Mouse (Mus musculus) midbrain, embryonic 11.5 days (tissue): ENCODE measurements around the gene P3h4. TPM values are rescaled to one million over a fixed set of nuclear protein-coding genes. Genes with fewer than 3 reads are reported as not detected.

Experiments used
- ATAC-seq: fragments of 200-750 bp; cut with Nextera tagmentation; 2 replicates; pipeline ENCODE4 v1.8.0; 2017; ENCODE audit warnings: moderate TSS enrichment, moderate library complexity; ENCODE audit not compliant: low FRiP score
- DNase-seq: peaks from one replicate; pipeline ENCODE4 v3.0.0; 2015; ENCODE audit warnings: low spot score; ENCODE audit errors: missing footprints
- H3K27ac ChIP-seq: fragments of 300-500 bp; sonication (generic); 2 replicates; pipeline ENCODE4 v1.5.1; 2014; ENCODE audit warnings: low read depth, low read length
- H3K27me3 ChIP-seq: fragments of 300-500 bp; sonication (generic); 2 replicates; pipeline ENCODE4 v1.6.1; 2014; ENCODE audit warnings: mild to moderate bottlenecking, low read length, moderate library complexity, mixed read lengths; ENCODE audit not compliant: control insufficient read depth, insufficient read depth
- H3K36me3 ChIP-seq: fragments of 300-500 bp; sonication (generic); 2 replicates; pipeline ENCODE4 v1.6.1; 2014; ENCODE audit warnings: mild to moderate bottlenecking, low read length, moderate library complexity, mixed read lengths; ENCODE audit not compliant: control insufficient read depth, insufficient read depth
- H3K4me1 ChIP-seq: fragments of 300-500 bp; sonication (generic); 2 replicates; pipeline ENCODE4 v1.6.1; 2014; ENCODE audit warnings: low read length; ENCODE audit not compliant: control insufficient read depth, insufficient read depth
- H3K4me2 ChIP-seq: fragments of 300-500 bp; sonication (generic); 2 replicates; pipeline ENCODE4 v1.6.1; 2014; ENCODE audit warnings: mild to moderate bottlenecking, moderate library complexity
- H3K4me3 ChIP-seq: fragments of 300-500 bp; sonication (generic); 2 replicates; pipeline ENCODE4 v1.5.1; 2014; ENCODE audit warnings: low read depth, low read length
- H3K9ac ChIP-seq: fragments of 300-500 bp; sonication (generic); 2 replicates; pipeline ENCODE4 v1.6.1; 2014; ENCODE audit warnings: low read length
- H3K9me3 ChIP-seq: fragments of 300-500 bp; sonication (generic); 2 replicates; pipeline ENCODE4 v1.6.1; 2016; ENCODE audit warnings: low read length; ENCODE audit not compliant: control insufficient read depth
- WGBS: fragments of 180-500 bp; shearing (Covaris S2); extraction: QIAGEN DNeasy Blood & Tissue Kit; methylation state at CpG from one replicate; pipeline ENCODE4 v1.1.7; 2014; 5-methylcytosine and 5-hydroxymethylcytosine counted together
- polyA plus RNA-seq: library from polyadenylated mRNA; unstranded; fragments of >200 nt; fragmentation: Nextera tagmentation; extraction: Ambion mirVana; gene quantifications from 2 replicates; pipeline ENCODE4 v1.2.1, GENCODE M21; 2014

P3h4 gene
- polyA plus RNA-seq, 1 experiment from 2014 or later = 19.3 TPM

GRCm38 (mm10) chr11:100413541-100413940, 1.1 kb downstream of the P3h4 start:
- ATAC-seq = no peak
- no peaks in the 10 kb centered on the region for H3K36me3 ChIP-seq
- H3K27me3 ChIP-seq = peaks cover 19% of the 10 kb centered on the region
- peak overlapping the region; percentile 74 for H3K9ac ChIP-seq
- no peak overlapping the region for H3K27ac ChIP-seq
- H3K4me1 ChIP-seq = peaks cover 6% of the 10 kb centered on the region
- H3K9me3 ChIP-seq = no peaks in the 10 kb centered on the region
- peak overlapping the region; percentile 65 for H3K4me2 ChIP-seq
- peak overlapping the region; percentile 64 for H3K4me3 ChIP-seq
- 79% methylated on average over 11 of the region's 11 CpGs for WGBS
- DNase-seq = peak; percentile 87

GRCm38 (mm10) chr11:100411736-100412135, 2.9 kb downstream of the P3h4 start:
- ATAC-seq = no peak
- 82% methylated on average over 11 of the region's 11 CpGs for WGBS
- H3K4me1 ChIP-seq = peaks cover 6% of the 10 kb centered on the region

GRCm38 (mm10) chr11:100409686-100410085, 5.0 kb downstream of the P3h4 start:
- Histone ChIP-seq H3K9ac (no peak overlapping the region), H3K4me1 (peaks cover 5% of the 10 kb centered on the region), H3K36me3 (no peaks in the 10 kb centered on the region), H3K4me2 (no peak overlapping the region), H3K4me3 (no peak overlapping the region), H3K27me3 (peaks cover 7% of the 10 kb centered on the region), H3K9me3 (no peaks in the 10 kb centered on the region), H3K27ac (no peak overlapping the region)
- DNase-seq = no peak
- ATAC-seq = no peak
- WGBS = 71% methylated on average over 3 of the region's 3 CpGs

More at GRCm38 (mm10) chr11:100411736-100412135, 2.9 kb downstream of the P3h4 start:
- Histone ChIP-seq H3K9me3 (no peaks in the 10 kb centered on the region), H3K27me3 (peaks cover 19% of the 10 kb centered on the region), H3K4me3 (no peak overlapping the region), H3K9ac (no peak overlapping the region), H3K27ac (no peak overlapping the region), H3K36me3 (no peaks in the 10 kb centered on the region), H3K4me2 (no peak overlapping the region)
- no peak for DNase-seq

GRCm38 (mm10) chr11:100408835-100409462, 5.7 kb downstream of the P3h4 start:
- Histone ChIP-seq H3K36me3 (no peaks in the 10 kb centered on the region), H3K9me3 (no peaks in the 10 kb centered on the region), H3K9ac (no peak overlapping the region), H3K4me1 (peaks cover 4% of the 10 kb centered on the region), H3K27ac (no peak overlapping the region), H3K4me3 (no peak overlapping the region), H3K27me3 (peaks cover 5% of the 10 kb centered on the region), H3K4me2 (no peak overlapping the region)
- ATAC-seq = no peak
- WGBS = 90% methylated on average over 12 of the region's 12 CpGs
- DNase-seq = no peak

- WGBS = 50% methylated on average over 10 of the region's 10 CpGs
Measured at GRCm38 (mm10) chr11:100408076-100408834, 6.4 kb downstream of the P3h4 start.

GRCm38 (mm10) chr11:100406995-100407705, 7.5 kb downstream of the P3h4 start:
- ATAC-seq = no peak
- H3K4me2 ChIP-seq = no peak overlapping the region
- no peak for DNase-seq
- no peaks in the 10 kb centered on the region for H3K9me3 ChIP-seq
- no peak overlapping the region for H3K4me3 ChIP-seq
- H3K27ac ChIP-seq = no peak overlapping the region
- WGBS = 91% methylated on average over 5 of the region's 5 CpGs
- H3K4me1 ChIP-seq = no peaks in the 10 kb centered on the region
- H3K36me3 ChIP-seq = no peaks in the 10 kb centered on the region
- no peaks in the 10 kb centered on the region for H3K27me3 ChIP-seq
- H3K9ac ChIP-seq = no peak overlapping the region

More at GRCm38 (mm10) chr11:100408076-100408834, 6.4 kb downstream of the P3h4 start:
- Histone ChIP-seq H3K27ac (no peak overlapping the region), H3K4me2 (no peak overlapping the region), H3K36me3 (no peaks in the 10 kb centered on the region), H3K4me3 (no peak overlapping the region), H3K4me1 (no peaks in the 10 kb centered on the region; the same call in 1 of the 2 replicates), H3K9ac (no peak overlapping the region), H3K9me3 (no peaks in the 10 kb centered on the region), H3K27me3 (peaks cover under 1% of the 10 kb centered on the region; the same call in 1 of the 2 replicates)
- DNase-seq (no peak), ATAC-seq (no peak)

GRCm38 (mm10) chr11:100406273-100406672, 8.4 kb downstream of the P3h4 start:
- no peak for DNase-seq
- Histone ChIP-seq H3K27ac (no peak overlapping the region), H3K4me1 (no peaks in the 10 kb centered on the region), H3K36me3 (no peaks in the 10 kb centered on the region), H3K4me3 (no peak overlapping the region), H3K4me2 (no peak overlapping the region), H3K9ac (no peak overlapping the region), H3K9me3 (no peaks in the 10 kb centered on the region), H3K27me3 (no peaks in the 10 kb centered on the region)
- WGBS = 87% methylated on average over 8 of the region's 8 CpGs
- ATAC-seq = no peak

- no peaks in the 10 kb centered on the region for H3K4me1 ChIP-seq
- H3K27ac ChIP-seq = no peak overlapping the region
- DNase-seq = no peak
- WGBS = 88% methylated on average over 3 of the region's 3 CpGs
- H3K9me3 ChIP-seq = no peaks in the 10 kb centered on the region
- no peak overlapping the region for H3K4me2 ChIP-seq
- H3K4me3 ChIP-seq = no peak overlapping the region
- ATAC-seq = no peak
- no peaks in the 10 kb centered on the region for H3K27me3 ChIP-seq
- H3K9ac ChIP-seq = no peak overlapping the region
- no peaks in the 10 kb centered on the region for H3K36me3 ChIP-seq
Measured at GRCm38 (mm10) chr11:100404456-100405074, 10.1 kb downstream of the P3h4 start.
